Mouse (Mus musculus) B cell, adult 2 months (primary cell): ENCODE results near the gene Rasgrp3.

ENCODE experiments used
- DNase-seq, 2 experiments: peaks; one replicate each; pipeline ENCODE4 v3.0.0; 2022

The Rasgrp3 gene

DNA sequence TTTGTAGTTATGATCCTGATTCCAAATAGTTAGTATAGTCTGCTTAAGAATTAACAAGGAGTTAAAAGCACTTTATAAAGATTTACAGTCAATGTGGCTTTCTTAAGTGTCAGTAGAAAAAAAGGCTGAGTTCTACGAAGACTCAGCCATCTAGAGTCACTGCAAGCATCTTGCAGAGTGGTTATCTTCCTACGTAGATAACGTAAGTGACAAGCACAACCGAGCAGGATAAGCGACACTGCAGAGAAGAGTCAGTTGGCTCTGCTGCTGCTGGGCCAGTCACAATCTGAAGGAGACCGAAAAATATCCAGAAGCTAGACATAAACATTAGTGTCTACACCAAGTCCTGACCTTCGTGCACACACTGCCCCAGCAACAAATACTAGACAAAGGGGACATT lies 107.7 kb downstream of the Rasgrp3 start:
- no peak for DNase-seq

DNA sequence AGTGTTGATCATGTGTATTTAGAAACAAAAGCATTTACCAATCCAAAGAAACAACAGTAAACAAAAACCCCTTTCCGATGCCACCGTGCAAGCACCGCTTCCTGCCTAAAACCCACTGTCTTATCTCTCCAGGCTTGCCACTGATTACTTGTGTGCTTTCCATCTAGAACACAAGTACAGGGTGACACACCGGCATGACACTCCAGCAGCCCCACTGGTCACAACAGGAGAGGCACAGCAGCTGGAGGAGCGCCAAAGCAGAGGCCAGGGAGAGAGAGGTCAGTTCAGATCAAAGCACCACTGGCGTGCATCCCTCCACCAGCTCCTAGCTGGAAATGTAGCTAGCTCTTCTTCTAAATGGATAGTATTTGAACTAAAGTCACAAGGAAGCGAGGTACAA lies 108.6 kb downstream of the Rasgrp3 start:
- no peak for DNase-seq

DNA sequence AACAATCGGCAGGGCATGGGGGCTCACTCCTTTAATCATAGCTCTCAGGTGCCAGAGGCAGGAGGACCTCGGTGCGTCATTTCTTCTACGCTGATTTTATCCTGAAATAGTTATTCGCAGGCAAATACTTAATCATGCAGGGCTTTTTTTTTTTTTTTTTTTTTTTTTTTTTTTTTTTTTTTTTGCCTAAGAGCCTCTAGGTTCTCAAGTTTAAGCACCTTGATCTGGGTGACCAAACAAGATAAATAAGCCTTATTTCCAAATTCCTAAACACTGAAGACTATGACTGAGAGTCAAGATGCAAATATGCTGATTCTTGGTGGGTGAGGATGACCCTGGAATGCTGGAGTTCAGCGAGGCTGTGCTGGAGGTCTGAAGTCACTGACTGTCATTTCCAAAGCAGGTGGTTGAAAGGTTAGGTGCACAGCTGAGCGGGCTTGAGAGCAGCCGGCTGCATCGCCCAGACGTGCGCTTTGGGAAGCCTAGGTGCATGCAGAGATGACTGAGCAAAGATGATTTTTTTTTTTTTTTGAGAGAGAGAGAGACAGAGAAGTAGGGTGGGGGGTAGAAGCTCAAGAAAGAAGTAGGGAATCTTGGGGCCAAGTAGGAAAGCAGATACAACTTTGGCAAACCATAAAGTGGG lies 115.2 kb downstream of the Rasgrp3 start:
- DNase-seq, result peak; percentile 31 to 35

DNA sequence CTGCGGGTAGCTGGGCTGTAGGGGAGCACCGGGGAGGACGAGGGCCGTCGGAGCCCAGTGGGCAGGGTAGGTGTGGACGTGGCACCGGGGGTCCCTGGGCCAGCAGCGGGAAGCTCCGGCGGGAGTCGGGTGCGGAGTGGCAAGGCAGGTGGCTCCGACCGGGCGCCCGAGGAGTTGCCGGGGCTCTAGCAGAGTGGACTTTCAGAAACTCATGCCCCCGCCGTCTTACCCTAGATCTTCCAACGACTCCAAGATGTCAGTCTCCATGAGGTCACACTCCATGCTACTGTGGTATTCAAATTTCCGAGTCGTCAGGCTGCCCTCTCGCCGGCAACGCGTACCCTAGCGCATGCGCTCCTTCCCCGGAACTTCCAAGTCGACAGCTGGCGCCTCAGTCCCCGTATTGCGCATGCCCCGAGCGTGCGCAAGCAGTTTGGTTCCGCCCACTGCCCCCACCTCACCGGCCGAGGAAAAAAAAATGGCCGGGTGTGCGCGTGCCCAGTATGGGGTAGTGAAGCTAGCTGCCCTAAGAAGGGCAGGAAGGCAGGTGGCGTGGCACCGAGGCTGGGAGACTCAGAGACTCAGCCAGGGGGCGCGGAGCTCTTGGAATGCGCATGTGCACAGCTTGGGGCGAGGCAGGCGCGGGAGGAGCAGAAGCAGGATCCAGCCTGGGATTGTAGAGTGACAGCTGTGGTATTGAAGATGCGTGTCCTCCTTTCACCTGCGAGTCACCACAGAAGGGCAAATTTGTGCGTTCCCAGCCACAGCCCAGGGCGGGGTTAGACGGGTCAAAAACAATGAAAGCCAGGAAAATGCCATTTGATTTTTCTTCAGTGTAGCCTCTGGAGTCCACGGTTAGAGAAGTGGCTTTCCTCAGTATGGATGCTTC lies 116.1 kb downstream of the Rasgrp3 start, which contains the start of gene Fam98a:
TSS of gene Fam98a (minus strand) at position 435 of the 889 bp plus-strand sequence.
- peak; percentile 98 for DNase-seq

DNA sequence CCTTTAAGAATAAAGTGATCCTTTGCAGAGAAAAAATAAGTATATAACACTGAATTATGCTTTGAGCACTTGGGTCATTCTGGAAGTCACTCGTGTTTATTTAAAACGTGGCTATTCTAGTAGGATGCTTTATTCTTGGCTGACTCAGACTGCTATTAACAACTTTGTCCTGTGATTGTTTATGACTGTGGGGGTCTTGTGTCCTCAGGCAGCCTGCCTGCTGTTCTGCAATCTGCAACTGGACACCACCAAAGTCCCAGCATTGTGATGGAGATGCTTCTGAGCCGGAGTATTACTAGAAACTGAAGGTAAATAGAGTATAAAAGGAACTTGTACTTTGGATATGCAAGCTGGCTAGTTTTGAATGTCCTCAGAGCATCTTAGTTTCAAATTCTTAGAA lies 121.3 kb downstream of the Rasgrp3 start:
- no peak for DNase-seq

DNA sequence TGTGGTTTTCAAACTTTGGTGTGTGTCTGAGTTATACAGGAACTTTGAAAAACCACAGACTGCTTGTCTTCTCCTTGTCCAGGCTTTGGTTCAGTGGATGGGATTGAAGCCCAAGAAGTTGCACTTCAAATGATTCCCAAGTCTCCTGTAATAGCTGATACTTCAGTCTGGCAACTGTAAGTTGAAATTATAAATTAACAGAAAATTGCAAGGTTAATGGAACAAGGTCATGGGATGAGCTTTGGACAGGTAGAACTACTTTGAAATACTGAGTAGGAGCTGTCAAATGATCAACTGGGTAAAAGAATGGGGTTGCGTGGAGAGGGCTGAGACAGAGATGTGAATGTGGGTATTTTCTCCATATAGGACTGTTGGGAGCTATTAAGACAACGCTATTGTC lies 122.3 kb downstream of the Rasgrp3 start:
- DNase-seq, result no peak

DNA sequence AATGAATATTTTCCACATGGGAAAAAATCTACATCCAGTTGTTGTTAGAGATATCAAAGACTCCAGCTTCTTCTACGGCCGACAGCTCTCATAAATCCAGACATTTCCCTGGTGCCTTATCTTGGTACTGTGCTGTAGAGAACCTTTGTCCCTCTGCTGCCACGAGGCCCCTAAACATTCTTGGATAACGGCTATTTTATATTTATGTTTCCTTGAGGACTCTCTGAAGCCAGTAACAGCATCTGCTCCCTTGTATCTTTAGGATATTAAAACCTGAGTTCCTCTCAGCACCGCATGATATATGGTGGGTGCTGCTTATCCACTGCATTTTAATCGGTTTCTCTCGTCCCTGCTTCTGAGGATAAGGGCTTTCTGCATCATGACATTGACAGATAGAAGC lies 139.9 kb downstream of the Rasgrp3 start:
- DNase-seq, result no peak
